Mouse (Mus musculus): ENCODE data around the gene Tmbim1. TPM values are rescaled to one million over a fixed set of nuclear protein-coding genes. Genes with fewer than 3 reads are reported as not detected.

The Tmbim1 gene
- polyA plus RNA-seq (2014; fragmentation: Illumina TruSeq; extraction: RNeasy Lipid Tissue Mini Kit (QIAGEN cat#74804)), result 23.4 TPM

GRCm38 (mm10) chr1:74305522-74305921 lies at the start of gene Tmbim1:
Gene Tmbim1, minus strand, starts transcription at chr1:74305622.

GRCm38 (mm10) chr1:74284543-74285160 lies 20.8 kb downstream of the Tmbim1 start, which contains the start of the genes Aamp and Pnkd:
Gene Aamp, minus strand, starts transcription at chr1:74284738.
Gene Pnkd, plus strand, starts transcription at chr1:74284930.

GRCm38 (mm10) chr1:74278538-74278937 lies 26.9 kb downstream of the Tmbim1 start, which contains the start of gene Gpbar1:
Gene Gpbar1, plus strand, starts transcription at chr1:74278550.

Other genes starting within 250 kb of the Tmbim1 start
- gene Tns1, start 181.2 kb downstream of the Tmbim1 start, polyA plus RNA-seq (2014; fragmentation: Illumina TruSeq; extraction: RNeasy Lipid Tissue Mini Kit (QIAGEN cat#74804)), result 21.1 TPM
- gene Rufy4, start 180.1 kb downstream of the Tmbim1 start, polyA plus RNA-seq (2014; fragmentation: Illumina TruSeq; extraction: RNeasy Lipid Tissue Mini Kit (QIAGEN cat#74804)), result not detected
- 0.14 TPM for gene Cxcr2, start 151.6 kb downstream of the Tmbim1 start, polyA plus RNA-seq (2014; fragmentation: Illumina TruSeq; extraction: RNeasy Lipid Tissue Mini Kit (QIAGEN cat#74804))
- not detected for gene Cxcr1, start 111.0 kb downstream of the Tmbim1 start, polyA plus RNA-seq (2014; fragmentation: Illumina TruSeq; extraction: RNeasy Lipid Tissue Mini Kit (QIAGEN cat#74804))
- gene Arpc2, start 69.5 kb downstream of the Tmbim1 start, polyA plus RNA-seq (2014; fragmentation: Illumina TruSeq; extraction: RNeasy Lipid Tissue Mini Kit (QIAGEN cat#74804)), result 525 TPM
- gene Gpbar1, start 27.1 kb downstream of the Tmbim1 start, polyA plus RNA-seq (2014; fragmentation: Illumina TruSeq; extraction: RNeasy Lipid Tissue Mini Kit (QIAGEN cat#74804)), result not detected
- 2.7 TPM for gene Aamp, start 20.9 kb downstream of the Tmbim1 start, polyA plus RNA-seq (2014; fragmentation: Illumina TruSeq; extraction: RNeasy Lipid Tissue Mini Kit (QIAGEN cat#74804))
- 1.7 TPM for gene Pnkd, start 20.7 kb downstream of the Tmbim1 start, polyA plus RNA-seq (2014; fragmentation: Illumina TruSeq; extraction: RNeasy Lipid Tissue Mini Kit (QIAGEN cat#74804))
- 0.66 TPM for gene Catip, start 56.5 kb upstream of the Tmbim1 start, polyA plus RNA-seq (2014; fragmentation: Illumina TruSeq; extraction: RNeasy Lipid Tissue Mini Kit (QIAGEN cat#74804))
- gene Slc11a1, start 69.6 kb upstream of the Tmbim1 start, polyA plus RNA-seq (2014; fragmentation: Illumina TruSeq; extraction: RNeasy Lipid Tissue Mini Kit (QIAGEN cat#74804)), result 1.0 TPM
- gene Ctdsp1, start 85.9 kb upstream of the Tmbim1 start, polyA plus RNA-seq (2014; fragmentation: Illumina TruSeq; extraction: RNeasy Lipid Tissue Mini Kit (QIAGEN cat#74804)), result 19.9 TPM
- 0.83 TPM for gene Vil1, start 103.8 kb upstream of the Tmbim1 start, polyA plus RNA-seq (2014; fragmentation: Illumina TruSeq; extraction: RNeasy Lipid Tissue Mini Kit (QIAGEN cat#74804))
- 40.9 TPM for gene Cnot9, start 200.4 kb upstream of the Tmbim1 start, polyA plus RNA-seq (2014; fragmentation: Illumina TruSeq; extraction: RNeasy Lipid Tissue Mini Kit (QIAGEN cat#74804))
- gene Plcd4, start 237.3 kb upstream of the Tmbim1 start, polyA plus RNA-seq (2014; fragmentation: Illumina TruSeq; extraction: RNeasy Lipid Tissue Mini Kit (QIAGEN cat#74804)), result not detected
- 46.6 TPM for gene Usp37, start 238.7 kb upstream of the Tmbim1 start, polyA plus RNA-seq (2014; fragmentation: Illumina TruSeq; extraction: RNeasy Lipid Tissue Mini Kit (QIAGEN cat#74804))